Mouse (Mus musculus) cerebellum, adult 9-10 months (tissue): ENCODE data around the gene Ccdc126.
"Not testable (repeated sequence)": the region's sequence is repeated elsewhere in the genome, so short reads cannot be mapped to it uniquely, and the experiment has no call there.

ENCODE experiments used
- DNase-seq: peaks from one replicate; pipeline ENCODE4 v3.0.0; 2022

Ccdc126 gene

GRCm38 (mm10) chr6:49318966-49319594, at the start of gene Ccdc126:
TSS of gene Ccdc126 (plus strand) at chr6:49319274.
- peak; percentile 97 for DNase-seq

DNA sequence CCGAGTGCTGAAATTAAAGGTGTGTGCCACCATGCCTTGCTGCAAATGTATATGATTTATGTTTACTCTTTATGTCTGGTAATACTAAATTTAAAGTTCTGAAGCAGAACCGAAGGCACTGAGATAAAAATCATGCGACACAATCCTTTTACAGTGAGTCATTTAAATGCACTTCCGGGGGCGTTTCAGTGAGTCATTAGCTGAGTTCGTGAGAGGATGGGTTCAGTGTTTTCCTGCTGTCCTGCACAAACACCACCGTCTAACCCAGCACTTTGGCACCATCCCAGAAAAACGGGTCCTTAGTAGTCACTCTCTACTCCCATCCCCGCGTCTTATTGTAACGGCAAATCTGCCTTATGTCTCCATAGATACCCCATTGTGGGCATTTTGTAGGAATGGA, 49.2 kb upstream of the Ccdc126 start:
- DNase-seq = no peak

- DNase-seq = no peak
These were observed 47.3 kb upstream of the Ccdc126 start for GRCm38 (mm10) chr6:49271815-49272214.

GRCm38 (mm10) chr6:49272863-49273262, 46.2 kb upstream of the Ccdc126 start:
- DNase-seq = no peak

- DNase-seq = no peak
These were observed 45.1 kb upstream of the Ccdc126 start for GRCm38 (mm10) chr6:49273934-49274333.

DNA sequence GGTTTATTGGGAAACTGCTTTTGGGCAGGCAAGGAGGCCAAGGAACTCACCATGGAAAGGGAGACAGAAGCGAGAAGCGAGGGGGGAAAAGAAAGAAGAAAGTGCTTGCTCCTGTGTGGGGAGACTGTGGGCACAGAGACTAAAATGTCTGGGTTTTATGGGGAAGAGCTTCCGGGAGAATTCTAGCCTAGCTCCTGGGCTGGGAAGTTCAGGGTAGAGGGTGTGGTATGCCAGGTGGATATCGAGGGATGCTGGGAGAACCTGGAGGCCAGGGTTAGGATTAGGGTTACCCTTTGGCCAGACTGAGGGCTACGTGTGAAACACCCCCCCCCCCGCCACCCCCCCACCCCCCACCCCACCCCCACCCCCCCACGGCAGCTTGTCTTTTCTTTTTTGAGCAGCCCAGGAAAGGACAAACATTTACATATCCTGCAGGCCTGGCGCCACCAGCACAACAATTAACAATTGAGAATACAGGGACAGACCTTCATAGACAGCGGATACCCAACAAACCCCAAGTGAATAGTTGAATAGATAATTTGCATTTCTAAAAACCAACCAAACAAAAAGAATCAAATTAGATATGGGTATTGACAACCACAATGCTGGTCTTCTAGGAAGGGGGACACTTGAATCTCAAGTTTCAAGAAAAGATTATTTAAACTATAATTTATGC, 44.5 kb upstream of the Ccdc126 start:
- DNase-seq = no peak

DNA sequence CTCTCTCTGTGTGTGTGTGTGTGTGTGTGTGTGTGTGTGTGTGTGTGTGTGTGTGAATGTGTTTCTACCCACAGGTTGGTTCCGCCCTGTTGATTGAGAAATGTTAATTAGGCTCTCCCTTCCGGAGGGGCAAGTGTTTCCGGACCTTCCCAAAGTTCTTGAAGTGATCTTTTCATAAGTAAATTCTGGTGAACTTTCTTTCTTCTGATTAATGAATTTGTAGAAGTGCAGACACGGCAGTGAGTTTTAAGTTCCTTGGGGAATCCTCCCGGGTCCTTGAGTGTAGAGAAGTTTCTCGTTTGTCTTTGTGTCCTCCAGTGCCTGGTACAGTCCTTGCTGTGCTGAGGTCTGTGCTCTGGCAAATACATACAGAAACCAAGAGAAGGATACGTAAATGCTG, 43.8 kb upstream of the Ccdc126 start:
- no peak for DNase-seq

DNA sequence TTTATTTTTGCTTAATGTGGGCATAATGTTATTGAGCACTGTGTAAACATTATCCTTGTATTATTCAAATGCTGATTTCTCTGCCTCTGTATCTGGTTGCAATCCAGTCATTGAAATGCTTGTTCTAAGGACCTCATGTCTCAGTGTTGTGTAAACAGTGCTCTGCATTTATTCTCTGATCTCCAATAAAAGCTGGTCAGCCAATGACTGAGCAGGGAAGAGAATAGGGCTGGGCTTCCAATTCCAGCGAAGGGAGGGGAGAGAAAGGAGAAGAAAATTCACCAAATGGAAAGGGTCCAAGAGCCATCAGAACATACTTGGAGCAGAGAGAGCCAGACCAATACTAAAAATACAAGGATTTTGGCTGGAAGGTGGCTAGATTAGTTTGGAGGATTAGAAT, 38.1 kb upstream of the Ccdc126 start:
- DNase-seq = no peak

DNA sequence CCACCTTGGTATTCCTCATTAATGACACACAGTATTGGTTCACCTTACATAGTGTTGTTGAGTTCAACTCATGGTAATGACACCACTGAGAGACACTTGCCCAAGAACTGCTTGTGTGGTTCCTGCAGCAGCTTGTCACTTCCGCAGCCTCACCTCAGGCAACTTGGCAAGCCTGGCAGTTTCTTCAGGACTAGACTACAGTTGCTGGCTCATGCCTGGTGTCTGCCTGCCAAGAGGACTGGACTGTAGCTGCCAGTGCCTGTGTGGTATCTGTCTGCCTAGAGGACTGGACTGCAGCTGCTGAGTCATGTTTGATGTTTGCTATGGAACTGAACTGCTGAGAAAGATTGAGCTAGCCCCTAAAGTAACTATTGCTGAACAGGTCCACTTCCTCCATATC, 37.0 kb upstream of the Ccdc126 start:
- no peak for DNase-seq

DNA sequence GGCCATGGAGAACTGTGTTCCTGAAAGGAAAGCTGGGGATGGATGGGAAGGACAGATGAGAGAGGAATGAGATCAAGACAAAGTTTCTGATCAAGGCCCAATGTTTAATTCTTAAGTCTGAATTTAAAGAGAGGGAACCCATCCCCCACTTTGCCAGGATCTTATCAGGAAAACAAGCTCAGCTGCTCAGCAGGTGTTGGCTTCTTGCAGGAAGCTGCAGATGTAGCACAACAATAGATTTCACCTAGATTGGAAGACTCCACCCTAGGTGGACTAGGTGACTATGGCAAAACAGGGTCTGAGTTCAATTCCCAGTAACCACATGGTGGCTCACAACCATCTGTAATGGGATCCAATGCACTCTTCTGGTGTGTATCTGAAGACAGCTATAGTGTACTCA, 20.8 kb upstream of the Ccdc126 start:
- DNase-seq = no peak

- not testable (repeated sequence) for DNase-seq
These were observed 4.3 kb upstream of the Ccdc126 start for GRCm38 (mm10) chr6:49314821-49315220.

DNA sequence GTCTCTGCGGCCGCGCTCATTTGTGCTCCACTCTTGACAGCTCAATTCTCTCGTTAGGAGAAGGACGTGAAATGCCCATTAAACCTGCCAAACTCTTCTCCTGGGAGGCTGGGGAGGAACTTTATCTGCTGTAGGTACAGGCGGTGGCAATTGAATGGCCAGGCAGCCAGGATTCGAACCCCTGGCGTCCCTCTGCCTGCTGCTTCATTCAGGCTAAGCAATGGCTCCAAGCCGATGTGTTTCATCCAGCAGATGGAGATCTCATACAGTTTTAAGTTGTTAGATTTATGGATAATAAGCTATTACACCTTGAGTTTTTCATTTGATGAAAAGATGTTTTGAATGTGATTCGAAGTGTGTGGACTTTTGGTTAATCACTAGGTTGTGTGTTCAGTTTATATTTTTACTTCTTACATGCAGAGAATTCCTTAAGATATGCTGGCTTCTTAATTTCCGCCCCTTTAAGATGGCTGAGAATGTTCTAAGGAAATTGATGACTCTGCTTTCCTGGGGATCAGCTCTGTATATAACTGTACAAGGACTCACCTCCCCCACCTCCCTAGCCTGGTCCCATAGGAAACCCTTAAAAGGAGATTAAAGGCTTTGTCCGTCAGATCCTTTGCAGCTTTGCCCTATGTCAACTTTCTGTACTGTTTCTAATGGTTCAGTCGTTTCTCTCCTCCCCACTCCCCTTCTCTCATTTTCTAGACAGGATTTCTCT, 681 bp downstream of the Ccdc126 start:
- DNase-seq = peak; percentile 38

- DNase-seq = no peak
These were observed 2.3 kb downstream of the Ccdc126 start for GRCm38 (mm10) chr6:49321341-49321740.

DNA sequence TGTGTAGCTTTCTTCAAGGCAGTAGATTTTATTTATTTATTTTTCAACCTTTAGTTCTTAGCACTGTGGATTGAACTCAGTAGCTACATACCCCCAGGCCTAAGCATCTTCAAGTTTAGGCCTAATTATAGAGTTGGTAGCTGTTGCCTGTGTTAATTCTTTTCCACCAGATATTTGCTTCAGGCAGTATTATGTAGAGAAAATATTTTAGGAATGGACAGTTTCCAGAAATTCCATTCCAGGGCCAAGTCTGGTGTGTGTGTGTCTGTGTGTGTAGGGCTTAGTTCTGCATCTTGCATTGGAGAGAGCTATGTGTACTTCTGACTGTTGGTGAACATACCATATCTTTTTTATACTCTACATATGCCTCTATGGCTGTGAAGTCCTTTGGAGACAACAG, 3.0 kb downstream of the Ccdc126 start:
- no peak for DNase-seq

DNA sequence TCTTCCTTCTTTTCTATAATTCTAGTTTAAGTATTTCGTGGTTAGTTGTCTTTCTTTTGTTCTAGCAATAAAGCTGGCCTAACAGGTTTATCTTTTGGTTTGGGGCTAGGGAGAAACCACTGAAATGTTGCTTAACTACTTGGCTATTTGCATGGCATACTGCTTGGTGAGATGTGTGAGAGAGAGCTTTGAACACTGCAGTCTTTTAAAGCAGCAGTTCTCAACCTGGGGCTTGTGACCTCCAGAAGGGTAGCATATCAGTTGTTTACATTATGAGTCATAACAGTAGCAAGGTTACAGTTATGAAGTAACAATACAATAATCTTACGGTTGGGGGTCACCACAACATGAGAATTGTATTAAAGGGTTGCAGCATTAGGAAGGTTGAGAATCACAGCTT, 3.9 kb downstream of the Ccdc126 start:
- no peak for DNase-seq

GRCm38 (mm10) chr6:49324528-49324927, 5.5 kb downstream of the Ccdc126 start:
- no peak for DNase-seq

GRCm38 (mm10) chr6:49325294-49325693, 6.2 kb downstream of the Ccdc126 start:
- no peak for DNase-seq

- no peak for DNase-seq
These were observed 7.8 kb downstream of the Ccdc126 start for GRCm38 (mm10) chr6:49326846-49327245.

DNA sequence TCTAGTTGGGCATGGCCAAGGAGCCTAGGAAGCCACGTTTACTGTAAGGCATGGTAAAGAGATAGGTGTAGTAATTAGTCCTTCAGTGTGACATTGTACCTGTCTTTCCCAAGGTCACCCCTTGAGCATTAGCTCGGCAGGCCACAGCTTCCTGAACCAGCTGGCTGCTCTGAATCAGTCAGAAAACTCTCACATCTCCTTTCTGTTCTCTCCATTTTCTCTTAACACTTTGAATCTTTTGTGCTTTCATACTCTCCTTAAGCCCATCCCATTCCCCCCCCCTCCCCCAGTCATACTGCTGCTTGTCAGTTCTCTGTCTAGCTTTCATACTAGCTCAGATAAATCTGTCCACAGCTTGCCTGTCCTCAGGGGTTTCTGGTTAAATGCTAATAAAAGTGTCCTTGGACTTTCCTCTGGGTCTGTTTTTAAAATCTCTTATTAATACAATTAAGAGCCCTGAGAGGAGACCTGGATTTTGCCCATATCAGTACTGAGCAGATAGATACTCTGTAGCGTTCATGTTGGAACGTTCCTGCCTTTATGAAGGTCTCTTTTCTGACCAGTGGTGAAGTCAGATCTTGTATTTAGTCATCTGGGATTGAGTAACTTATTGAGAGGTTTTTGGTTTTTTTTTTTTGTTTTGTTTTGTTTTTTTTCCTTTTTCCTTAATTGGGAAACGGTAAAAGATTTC, 12.4 kb downstream of the Ccdc126 start:
- DNase-seq = no peak

GRCm38 (mm10) chr6:49332060-49332370, 12.9 kb downstream of the Ccdc126 start:
- no peak for DNase-seq

- no peak for DNase-seq
These were observed 19.5 kb downstream of the Ccdc126 start for GRCm38 (mm10) chr6:49338566-49338965.

DNA sequence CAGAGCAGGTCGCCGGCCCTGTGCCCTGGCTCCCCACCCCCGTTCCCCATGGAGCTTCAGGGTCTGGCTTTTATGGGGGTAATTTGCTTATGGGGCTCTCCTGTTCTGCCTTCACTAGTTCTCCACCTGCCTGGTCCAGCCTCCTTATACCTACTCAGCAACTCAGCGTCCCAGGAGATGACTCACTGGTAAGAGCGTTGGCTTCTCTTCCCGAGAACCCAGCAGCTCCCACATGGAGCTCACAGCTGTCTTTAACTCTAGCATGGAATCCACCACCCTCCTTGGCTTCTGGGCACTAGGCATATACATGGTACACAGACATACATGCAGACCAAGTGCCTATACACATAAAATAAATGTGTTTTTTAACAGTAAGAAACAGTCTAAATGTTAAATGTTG, 20.1 kb downstream of the Ccdc126 start:
- DNase-seq = no peak

GRCm38 (mm10) chr6:49343737-49344469, 24.8 kb downstream of the Ccdc126 start:
- no peak for DNase-seq
